Mouse (Mus musculus) hindbrain, embryonic 11.5 days (tissue): ENCODE measurements around the gene Lrp6. TPM values are rescaled to one million over a fixed set of nuclear protein-coding genes. Genes with fewer than 3 reads are reported as not detected.

ENCODE experiments used
- ATAC-seq: fragments of 200-750 bp; cut with Nextera tagmentation; 2 replicates; pipeline ENCODE4 v1.8.0; 2017; ENCODE audit warnings: mild to moderate bottlenecking, moderate TSS enrichment, moderate library complexity; ENCODE audit not compliant: low FRiP score
- DNase-seq: peaks from one replicate; pipeline ENCODE4 v3.0.0-alpha.2; 2015; ENCODE audit warnings: low spot score
- H3K27ac ChIP-seq: fragments of 300-500 bp; sonication (generic); 2 replicates; pipeline ENCODE4 v1.5.1; 2014; ENCODE audit warnings: mild to moderate bottlenecking, low read depth, low read length
- H3K27me3 ChIP-seq: fragments of 300-500 bp; sonication (generic); 2 replicates; pipeline ENCODE4 v1.6.1; 2014; ENCODE audit warnings: mild to moderate bottlenecking, low read length, moderate library complexity, mixed read lengths; ENCODE audit not compliant: control insufficient read depth, insufficient read depth
- H3K36me3 ChIP-seq: fragments of 300-500 bp; sonication (generic); 2 replicates; pipeline ENCODE4 v1.6.1; 2014; ENCODE audit warnings: mild to moderate bottlenecking, low read length, moderate library complexity, mixed read lengths; ENCODE audit not compliant: control insufficient read depth, insufficient read depth
- H3K4me1 ChIP-seq: fragments of 300-500 bp; sonication (generic); replicated peaks from 2 replicates; pipeline ENCODE4 v1.6.1; 2014; ENCODE audit warnings: low read length, mixed read lengths; ENCODE audit not compliant: control insufficient read depth, insufficient read depth
- H3K4me2 ChIP-seq: fragments of 300-500 bp; sonication (generic); replicated peaks from 2 replicates; pipeline ENCODE4 v1.6.1; 2014; ENCODE audit warnings: mild to moderate bottlenecking, low read depth, low read length
- H3K4me3 ChIP-seq: fragments of 300-500 bp; sonication (generic); 2 replicates; pipeline ENCODE4 v1.5.1; 2014; ENCODE audit warnings: low read depth, low read length
- H3K9ac ChIP-seq: fragments of 300-500 bp; sonication (generic); 2 replicates; pipeline ENCODE4 v1.6.1; 2014; ENCODE audit warnings: low read depth, low read length
- H3K9me3 ChIP-seq: fragments of 300-500 bp; sonication (generic); 2 replicates; pipeline ENCODE4 v1.6.1; 2016; ENCODE audit warnings: low read length; ENCODE audit not compliant: control insufficient read depth
- WGBS: fragments of 180-500 bp; shearing (Covaris S2); extraction: QIAGEN DNeasy Blood & Tissue Kit; methylation state at CpG from one replicate; pipeline ENCODE4 v1.1.7; 2014; 5-methylcytosine and 5-hydroxymethylcytosine counted together
- polyA plus RNA-seq: library from polyadenylated mRNA; unstranded; fragments of >200 nt; fragmentation: Nextera tagmentation; extraction: Ambion mirVana; gene quantifications from 2 replicates; pipeline ENCODE4 v1.2.1, GENCODE M21; 2014

Gene Lrp6
- polyA plus RNA-seq, 1 experiment from 2014 or later: 37.1 TPM

GRCm38 (mm10) chr6:134479481-134479880 lies 87.3 kb downstream of the Lrp6 start:
- WGBS: 95% methylated on average over 10 of the region's 10 CpGs

DNA sequence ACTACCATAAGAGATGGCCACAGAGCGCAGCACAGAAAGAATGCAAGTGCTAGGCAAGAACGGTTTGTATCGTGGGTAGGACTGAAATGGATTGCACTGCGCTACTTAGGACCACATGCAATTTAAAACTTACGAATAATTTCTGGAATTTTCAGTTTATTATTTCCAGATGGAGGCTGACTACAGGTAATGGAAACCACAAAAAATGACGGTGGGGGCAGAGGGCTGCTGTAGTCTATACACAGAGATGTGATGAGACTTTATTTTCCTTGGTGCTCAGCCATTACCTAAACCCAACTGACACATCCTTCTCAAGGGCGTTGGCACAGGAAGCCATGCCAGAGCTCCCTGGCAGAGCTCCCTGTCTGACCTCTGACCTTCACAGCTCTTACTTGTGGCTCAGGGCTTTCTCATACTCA lies 93.6 kb downstream of the Lrp6 start:
- Histone ChIP-seq H3K4me1 (no peaks in the 10 kb centered on the region), H3K36me3 (no peaks in the 10 kb centered on the region), H3K4me3 (no peak overlapping the region), H3K27me3 (no peaks in the 10 kb centered on the region), H3K9ac (no peak overlapping the region), H3K9me3 (no peaks in the 10 kb centered on the region), H3K27ac (no peak overlapping the region), H3K4me2 (no peak overlapping the region)
- ATAC-seq: no peak
- WGBS: 73% methylated on average over 7 of the region's 7 CpGs
- no peak for DNase-seq

More at GRCm38 (mm10) chr6:134479481-134479880, 87.3 kb downstream of the Lrp6 start:
- Histone ChIP-seq H3K9ac (no peak overlapping the region), H3K27me3 (no peaks in the 10 kb centered on the region), H3K27ac (no peak overlapping the region), H3K4me1 (no peaks in the 10 kb centered on the region), H3K4me2 (no peak overlapping the region), H3K36me3 (no peaks in the 10 kb centered on the region), H3K9me3 (no peaks in the 10 kb centered on the region), H3K4me3 (no peak overlapping the region)
- ATAC-seq: no peak
- DNase-seq: no peak

DNA sequence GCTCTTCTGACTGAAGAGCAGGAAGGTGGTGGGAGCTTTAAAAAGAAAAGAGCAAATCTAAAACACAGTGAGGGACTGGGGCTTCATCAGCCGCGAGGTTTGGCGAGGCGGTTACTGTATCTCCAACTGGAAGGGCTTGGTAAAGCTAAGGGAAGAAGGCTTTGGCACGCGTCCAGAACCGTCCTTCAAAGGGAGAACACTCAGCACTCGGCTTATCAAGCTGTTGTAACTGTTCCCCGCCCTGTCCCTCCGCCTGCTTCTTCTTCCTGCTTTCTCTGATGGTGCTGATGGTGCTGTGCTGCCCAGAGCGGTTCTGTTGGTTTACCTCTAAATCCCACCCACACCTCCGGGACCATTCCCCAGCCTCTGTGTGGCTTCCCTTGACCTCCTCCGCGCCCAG lies 95.9 kb downstream of the Lrp6 start:
- Histone ChIP-seq H3K9ac (no peak overlapping the region), H3K4me3 (no peak overlapping the region), H3K9me3 (no peaks in the 10 kb centered on the region), H3K27ac (no peak overlapping the region), H3K4me2 (no peak overlapping the region), H3K36me3 (no peaks in the 10 kb centered on the region), H3K27me3 (no peaks in the 10 kb centered on the region), H3K4me1 (no peaks in the 10 kb centered on the region)
- DNase-seq: no peak
- no peak for ATAC-seq
- 97% methylated on average over 14 of the region's 14 CpGs for WGBS

DNA sequence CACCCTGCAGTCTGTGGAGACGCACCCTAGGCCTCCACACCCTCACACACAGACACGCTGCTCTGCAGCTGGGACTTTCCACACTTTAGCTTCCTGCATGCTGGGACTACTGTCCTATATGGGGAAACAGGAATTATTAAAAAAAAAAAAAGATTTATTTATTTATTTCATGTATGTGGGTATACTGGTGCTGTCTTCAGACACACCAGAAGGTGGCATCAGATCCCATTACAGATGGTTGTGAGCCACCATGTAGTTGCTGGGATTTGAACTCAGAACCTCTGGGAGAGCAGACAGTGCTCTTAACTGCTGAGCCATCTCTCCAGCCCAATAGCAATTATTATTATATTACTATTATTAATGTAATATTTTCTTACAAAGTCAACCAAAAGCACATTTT lies 97.5 kb downstream of the Lrp6 start:
- H3K4me2 ChIP-seq: no peak overlapping the region
- ATAC-seq (no peak), DNase-seq (no peak)
- H3K9ac ChIP-seq: no peak overlapping the region
- WGBS: 93% methylated on average over 2 of the region's 2 CpGs
- H3K27me3 ChIP-seq: no peaks in the 10 kb centered on the region
- H3K36me3 ChIP-seq: no peaks in the 10 kb centered on the region
- no peak overlapping the region for H3K4me3 ChIP-seq
- H3K9me3 ChIP-seq: no peaks in the 10 kb centered on the region
- no peak overlapping the region for H3K27ac ChIP-seq
- H3K4me1 ChIP-seq: no peaks in the 10 kb centered on the region

GRCm38 (mm10) chr6:134466671-134467229 lies 100.0 kb downstream of the Lrp6 start:
- H3K9me3 ChIP-seq: no peaks in the 10 kb centered on the region
- H3K27ac ChIP-seq: no peak overlapping the region
- 93% methylated on average over 10 of the region's 10 CpGs for WGBS
- H3K27me3 ChIP-seq: no peaks in the 10 kb centered on the region
- no peak overlapping the region for H3K4me2 ChIP-seq
- H3K9ac ChIP-seq: no peak overlapping the region
- no peak for ATAC-seq
- no peaks in the 10 kb centered on the region for H3K4me1 ChIP-seq
- H3K36me3 ChIP-seq: no peaks in the 10 kb centered on the region
- no peak for DNase-seq
- H3K4me3 ChIP-seq: no peak overlapping the region

- Histone ChIP-seq H3K9me3 (no peaks in the 10 kb centered on the region), H3K27me3 (no peaks in the 10 kb centered on the region), H3K4me1 (no peaks in the 10 kb centered on the region), H3K36me3 (no peaks in the 10 kb centered on the region), H3K4me2 (no peak overlapping the region), H3K4me3 (no peak overlapping the region), H3K27ac (no peak overlapping the region), H3K9ac (no peak overlapping the region)
- DNase-seq: no peak
- no peak for ATAC-seq
- WGBS: 93% methylated on average over 6 of the region's 6 CpGs
These were observed 105.6 kb downstream of the Lrp6 start for GRCm38 (mm10) chr6:134461175-134461574.

- Histone ChIP-seq H3K9ac (no peak overlapping the region), H3K4me3 (no peak overlapping the region), H3K27me3 (no peaks in the 10 kb centered on the region), H3K27ac (no peak overlapping the region), H3K9me3 (no peaks in the 10 kb centered on the region), H3K36me3 (peaks cover 5% of the 10 kb centered on the region; the same call in 1 of the 2 replicates), H3K4me2 (no peak overlapping the region), H3K4me1 (no peaks in the 10 kb centered on the region)
- DNase-seq (no peak), ATAC-seq (no peak)
- 81% methylated on average over 1 of the region's 1 CpGs for WGBS
These were observed 108.4 kb downstream of the Lrp6 start for GRCm38 (mm10) chr6:134458376-134458775.

DNA sequence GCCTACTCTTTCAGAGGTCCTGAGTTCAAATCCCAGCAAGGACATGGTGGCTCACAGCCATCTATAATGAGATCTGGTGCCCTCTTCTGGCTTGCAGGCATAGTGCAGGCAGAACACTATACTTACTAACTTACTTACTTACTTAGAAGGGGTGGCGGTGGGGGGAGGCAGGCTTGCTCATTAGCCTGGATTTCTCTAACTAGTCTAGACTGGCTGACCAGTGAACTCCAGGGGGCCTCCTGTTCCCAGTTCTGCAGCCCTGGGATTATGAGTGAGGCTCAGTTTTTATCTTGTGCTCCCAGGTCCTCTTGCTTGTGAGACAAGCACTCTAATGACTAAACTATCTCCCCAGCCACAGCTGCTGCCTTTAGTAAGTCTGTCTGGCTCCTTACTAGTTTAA lies 112.7 kb downstream of the Lrp6 start:
- Histone ChIP-seq H3K9me3 (no peaks in the 10 kb centered on the region), H3K4me1 (no peaks in the 10 kb centered on the region), H3K27ac (no peak overlapping the region), H3K27me3 (no peaks in the 10 kb centered on the region), H3K36me3 (peaks cover 5% of the 10 kb centered on the region; the same call in 1 of the 2 replicates), H3K4me3 (no peak overlapping the region), H3K9ac (no peak overlapping the region), H3K4me2 (no peak overlapping the region)
- peak; percentile 25 for DNase-seq
- no peak for ATAC-seq
- 100% methylated on average over 1 of the region's 1 CpGs for WGBS

- no peak overlapping the region for H3K9ac ChIP-seq
- H3K4me1 ChIP-seq: no peaks in the 10 kb centered on the region
- H3K27ac ChIP-seq: no peak overlapping the region
- H3K27me3 ChIP-seq: no peaks in the 10 kb centered on the region
- ATAC-seq (peak; percentile 74), DNase-seq (peak; percentile 35)
- no peak overlapping the region for H3K4me2 ChIP-seq
- H3K36me3 ChIP-seq: peaks cover 5% of the 10 kb centered on the region; the same call in 1 of the 2 replicates
- WGBS: 58% methylated on average over 14 of the region's 14 CpGs
- no peak overlapping the region for H3K4me3 ChIP-seq
- H3K9me3 ChIP-seq: no peaks in the 10 kb centered on the region
These were observed 116.1 kb downstream of the Lrp6 start for GRCm38 (mm10) chr6:134450661-134451119.
